ENCODE assay signal across 9 mouse cellular contexts in the genomic region with DNA sequence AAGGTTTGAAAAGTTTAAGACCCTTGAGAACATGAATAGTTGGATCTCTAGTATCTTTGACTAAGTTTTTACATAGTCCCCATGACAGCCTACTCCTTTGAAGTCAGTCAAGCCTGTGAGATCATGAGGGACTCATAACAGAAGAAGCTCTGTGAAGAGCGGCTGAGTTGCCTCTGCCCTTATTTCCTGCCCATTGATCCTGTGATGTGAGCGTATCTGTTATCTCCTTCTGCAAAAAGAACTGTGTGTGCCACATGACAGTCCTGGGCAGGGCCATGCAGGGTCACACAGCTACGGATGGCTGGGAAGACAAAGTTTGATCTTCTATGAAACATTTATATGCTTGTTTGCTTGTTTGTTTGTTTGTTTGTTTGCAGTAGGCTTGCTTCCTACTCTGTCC. TPM values are rescaled to one million over a fixed set of nuclear protein-coding genes. Genes with fewer than 3 reads are reported as not detected.
DNase-seq lines count a peak whose midpoint lies in the region; ATAC-seq and TF ChIP-seq lines count a peak whose summit lies in the region.
"Had no signal": no experiment of that assay in that cellular context is flagged by ENCODE, and none has a peak within 500 bp of the region (broad histone marks: within the 10 kb centered on the region; RNA-seq: fewer than 3 reads in every experiment).

No protein-coding gene starts in this region.

- H3K4me2 ChIP-seq in liver, postnatal 0 days (ENCODE audit: low read depth, low read length): no peak overlapping the region
- H3K4me2 ChIP-seq: lung, embryonic 14.5 days had no signal

- no peak overlapping the region for H3K9ac ChIP-seq in liver, adult 2 months (ENCODE audit: low read depth, low read length)
- H3K9ac ChIP-seq in liver, postnatal 0 days (replicated peaks): no peak overlapping the region
- H3K9ac ChIP-seq: lung, embryonic 14.5 days; midbrain, embryonic 12.5 days had no signal

- H3K4me3 ChIP-seq in liver, adult 2 months (ENCODE audit: insufficient read depth, low read depth, low read length): no peak overlapping the region
- no peak overlapping the region for H3K4me3 ChIP-seq in liver, postnatal 0 days (ENCODE audit: low read depth, low read length)
- H3K4me3 ChIP-seq: midbrain, embryonic 12.5 days had no signal

- no peaks in the 10 kb centered on the region for H3K4me1 ChIP-seq in liver, adult 2 months (ENCODE audit: control insufficient read depth, insufficient read depth, low read length)
- peaks cover 2% of the 10 kb centered on the region; the same call in 1 of the 2 replicates for H3K4me1 ChIP-seq in liver, postnatal 0 days (ENCODE audit: insufficient read depth)

- H3K27me3 ChIP-seq in liver, adult 2 months (ENCODE audit: control insufficient read depth, insufficient read depth, low read length): no peaks in the 10 kb centered on the region
- no peaks in the 10 kb centered on the region for H3K27me3 ChIP-seq in liver, postnatal 0 days (ENCODE audit: insufficient read depth, low read length)

- 21% methylated on average over 3 of the region's 3 CpGs for WGBS in liver, adult 2 months
- WGBS in liver, postnatal 0 days (ENCODE audit: insufficient replicate concordance): 23% methylated on average over 3 of the region's 3 CpGs

- DNase-seq in liver, adult 2 months (ENCODE audit: extremely low read depth, low read depth, low spot score): peak; percentile 31
- no peak for DNase-seq in liver, postnatal 0 days
- peak; percentile 51 for DNase-seq in T-cell, adult 2 months (ENCODE audit: low spot score)
- DNase-seq in thymus, postnatal 14 days: peak; percentile 48
- DNase-seq in ovary, postnatal 36 days (ENCODE audit: low spot score): no peak
- DNase-seq in frontal cortex, postnatal 10 days (ENCODE audit: low spot score in 2 of 2): no peak
- DNase-seq: lung, embryonic 14.5 days had no signal

- H3K79me2 ChIP-seq in liver, adult 2 months (ENCODE audit: control insufficient read depth, insufficient read depth, low read length): no peaks in the 10 kb centered on the region

- H3K36me3 ChIP-seq in liver, adult 2 months (ENCODE audit: control insufficient read depth, insufficient read depth, low read length): no peaks in the 10 kb centered on the region
- H3K36me3 ChIP-seq in liver, postnatal 0 days (replicated peaks; ENCODE audit: insufficient read depth, low read length): no peaks in the 10 kb centered on the region
- H3K36me3 ChIP-seq: midbrain, embryonic 12.5 days had no signal

- no peak for ATAC-seq in liver, postnatal 0 days
- ATAC-seq in inflammation-experienced regulatory T-cells, adult 6 months: peak; percentile 59

- no peak for TF ChIP-seq POLR2A in liver, adult 2 months (IDR thresholded peaks at IDR 0.05; ENCODE audit: extremely low read depth, insufficient read depth, low read length)

- H3K27ac ChIP-seq in liver, adult 2 months (replicated peaks; ENCODE audit: insufficient read depth, low read depth, low read length): no peak overlapping the region
- H3K27ac ChIP-seq in liver, postnatal 0 days (ENCODE audit: low read depth): no peak overlapping the region
- H3K27ac ChIP-seq: midbrain, embryonic 12.5 days had no signal

- H3K9me3 ChIP-seq in liver, postnatal 0 days (ENCODE audit: low read length): no peaks in the 10 kb centered on the region
- H3K9me3 ChIP-seq: midbrain, embryonic 12.5 days had no signal

- no peak for TF ChIP-seq CTCF in liver, adult 2 months (IDR thresholded peaks at IDR 0.05; ENCODE audit: low read depth, low read length)
- TF ChIP-seq CTCF in liver, postnatal 0 days (IDR thresholded peaks at IDR 0.05; ENCODE audit: low read depth): no peak

- no peak for TF ChIP-seq EP300 in liver, postnatal 0 days (IDR thresholded peaks at IDR 0.05; ENCODE audit: low read depth)

RNA-seq across cellular contexts. Expression of a gene that starts 48.3 kb away (rescaled TPM):
- 13.2 and 13.6 TPM in 2 replicates for total RNA-seq in liver, adult 2 months (2014; rRNA removed)
- 2.6 and 3.0 TPM in 2 replicates for polyA plus RNA-seq in liver, adult 2 months (2012; rRNA removed)
- polyA plus RNA-seq in liver, postnatal 0 days (2015; fragmentation: Nextera tagmentation; extraction: Ambion mirVana): 11.2 and 11.6 TPM in 2 replicates
- polyA plus RNA-seq in inflammation-experienced regulatory T-cells, adult 6 months (2017; shearing (Covaris generic)): 10 to 100 TPM; 39.1 to 46.2 (median 42.1) TPM

Comparison
In these comparisons a context has a peak if more than half of its experiments do, and no peak if none do; other contexts are left out.
1. DNase-seq: peak in liver, adult 2 months (single experiment), T-cell, adult 2 months (single experiment) and thymus, postnatal 14 days (single experiment); none in liver, postnatal 0 days (single experiment), ovary, postnatal 36 days (single experiment) and frontal cortex, postnatal 10 days (0 of 2).